Mouse (Mus musculus) WW6 (cell line): Measurements from ENCODE around the gene Fam19a4.
"Not testable (repeated sequence)": the region's sequence is repeated elsewhere in the genome, so short reads cannot be mapped to it uniquely, and the experiment has no call there.

Experiments used
- DNase-seq: peaks from one replicate; pipeline ENCODE4 v3.0.0-alpha.2; 2013; ENCODE audit warnings: low read depth, low spot score

Fam19a4 gene

DNA sequence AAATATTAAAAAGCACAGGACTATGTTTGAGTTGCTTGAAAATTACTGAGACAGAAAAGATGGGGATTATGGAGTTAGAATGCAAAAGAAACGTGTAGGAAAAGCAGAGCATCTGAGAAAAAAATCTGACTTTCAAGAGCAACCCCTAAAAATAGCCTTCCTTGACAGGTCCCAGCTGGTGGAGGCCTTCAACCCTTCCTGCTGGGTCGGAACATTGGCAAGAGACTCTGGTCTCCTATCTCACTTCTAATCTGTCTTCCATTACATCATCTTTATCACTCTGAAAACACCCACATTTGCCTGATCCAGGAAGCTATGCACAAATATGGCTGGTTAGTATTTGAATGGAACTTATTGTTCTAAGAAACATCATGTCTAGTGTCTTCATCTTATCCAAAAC, 115.4 kb downstream of the Fam19a4 start:
- DNase-seq = no peak

DNA sequence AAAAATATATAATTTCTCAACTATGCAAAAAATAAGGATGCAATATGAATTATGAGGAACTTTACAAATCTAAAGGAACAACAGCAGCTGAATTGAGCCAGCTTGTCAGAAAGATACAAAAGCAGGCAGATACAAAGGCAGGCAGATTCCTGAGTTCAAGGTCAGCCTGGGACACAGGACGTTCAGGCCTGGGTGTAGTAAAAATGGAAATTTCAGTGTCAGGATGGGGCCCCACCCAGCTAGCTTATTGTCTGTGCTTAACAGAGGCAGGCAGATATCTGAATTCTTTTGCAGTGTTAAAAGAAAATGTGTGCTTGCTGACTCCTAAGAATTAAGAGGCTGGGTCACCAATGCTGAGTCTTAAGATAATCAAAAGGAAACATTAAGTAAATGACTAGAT, 124.4 kb downstream of the Fam19a4 start:
- no peak for DNase-seq

DNA sequence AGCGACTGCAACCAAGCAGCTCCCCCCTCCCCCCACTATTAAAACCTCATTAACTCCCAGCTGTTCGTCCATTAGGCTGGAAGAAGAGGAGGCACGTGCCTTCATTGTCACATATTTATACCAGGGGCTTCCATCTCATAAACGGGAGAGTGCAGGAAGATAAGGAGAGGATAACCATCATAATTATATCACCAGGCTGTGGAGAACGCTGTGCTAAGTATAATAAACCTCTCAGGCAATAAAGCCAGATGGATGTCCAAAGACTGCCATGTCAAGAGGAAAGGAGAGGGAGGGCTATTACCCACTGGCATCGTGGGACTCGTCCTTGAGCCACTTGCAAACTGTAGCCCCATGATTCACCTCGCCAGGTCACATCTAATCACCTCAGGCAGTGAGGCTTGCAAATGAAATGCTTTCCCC, 151.1 kb downstream of the Fam19a4 start:
- DNase-seq = no peak

DNA sequence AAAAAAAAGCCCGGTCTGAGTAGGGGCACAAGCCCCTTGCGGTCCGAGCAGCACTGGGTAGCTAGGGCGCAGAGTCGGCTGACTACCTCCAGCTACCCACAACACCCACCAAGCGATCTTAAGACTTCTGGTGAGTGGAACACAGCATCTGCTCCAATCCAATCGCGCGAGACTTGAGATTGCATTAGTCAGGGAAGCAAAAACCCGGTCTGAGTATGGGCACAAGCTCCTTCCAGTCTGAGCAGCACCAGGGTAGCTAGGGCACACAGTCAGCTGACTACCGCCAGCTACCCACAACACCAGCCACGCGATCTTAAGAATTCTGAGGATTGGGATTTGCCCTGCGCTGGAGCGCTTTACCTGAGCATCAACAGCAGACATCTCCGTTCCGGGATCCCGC, 183.1 kb downstream of the Fam19a4 start:
- DNase-seq = peak; percentile 26

DNA sequence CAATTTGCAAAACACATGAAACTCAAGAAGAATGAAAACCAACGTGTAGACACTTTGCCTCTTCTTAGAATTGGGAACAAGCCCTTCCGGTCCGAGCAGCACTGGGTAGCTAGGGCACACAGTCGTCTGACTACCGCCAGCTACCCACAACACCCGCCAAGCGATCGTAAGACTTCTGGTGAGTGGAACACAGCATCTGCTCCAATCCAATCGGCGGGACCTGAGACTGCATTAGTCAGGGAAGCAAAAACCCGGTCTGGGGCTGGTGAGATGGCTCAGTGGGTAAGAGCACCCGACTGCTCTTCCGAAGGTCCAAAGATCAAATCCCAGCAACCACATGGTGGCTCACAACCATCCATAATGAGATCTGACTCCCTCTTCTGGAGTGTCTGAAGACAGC, 183.6 kb downstream of the Fam19a4 start:
- DNase-seq = not testable (repeated sequence)

DNA sequence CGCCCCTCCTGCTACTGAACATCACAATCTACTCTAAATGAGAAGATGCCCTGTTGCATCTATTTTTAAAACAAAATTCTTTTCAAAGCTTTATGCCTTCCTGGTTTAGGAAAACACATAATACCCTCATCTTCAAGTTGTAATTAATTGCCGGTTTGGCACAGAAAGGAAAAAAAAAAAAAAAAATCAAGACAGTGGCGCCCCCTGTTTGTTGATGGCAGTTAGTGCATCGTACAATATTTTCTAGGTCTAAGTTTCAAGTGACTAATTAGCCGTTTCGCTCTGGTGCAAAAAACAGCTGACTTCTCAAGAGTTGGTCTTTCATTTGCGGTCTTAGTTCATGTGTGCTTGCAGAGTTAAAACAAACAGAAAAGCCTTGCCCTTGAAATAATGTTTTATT, 207.1 kb downstream of the Fam19a4 start:
- DNase-seq = no peak

DNA sequence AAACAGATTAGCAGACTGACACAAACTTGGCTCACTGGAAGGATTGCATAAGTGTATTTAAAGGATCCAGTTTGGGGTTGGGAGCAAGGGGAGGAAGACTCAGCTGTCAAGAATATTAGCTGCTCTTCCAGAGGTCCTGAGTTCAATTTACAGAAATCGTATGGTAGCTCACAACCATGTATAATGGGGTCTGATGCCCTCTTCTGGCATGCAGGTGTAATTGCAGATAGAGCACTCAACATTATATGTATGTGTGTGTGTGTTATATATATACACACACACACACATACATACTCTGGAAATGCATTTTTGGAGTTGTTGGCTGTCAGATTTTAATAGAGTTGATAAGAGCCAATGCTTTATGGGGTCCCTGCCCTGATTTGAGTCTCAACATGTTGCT, 216.3 kb downstream of the Fam19a4 start:
- no peak for DNase-seq

DNA sequence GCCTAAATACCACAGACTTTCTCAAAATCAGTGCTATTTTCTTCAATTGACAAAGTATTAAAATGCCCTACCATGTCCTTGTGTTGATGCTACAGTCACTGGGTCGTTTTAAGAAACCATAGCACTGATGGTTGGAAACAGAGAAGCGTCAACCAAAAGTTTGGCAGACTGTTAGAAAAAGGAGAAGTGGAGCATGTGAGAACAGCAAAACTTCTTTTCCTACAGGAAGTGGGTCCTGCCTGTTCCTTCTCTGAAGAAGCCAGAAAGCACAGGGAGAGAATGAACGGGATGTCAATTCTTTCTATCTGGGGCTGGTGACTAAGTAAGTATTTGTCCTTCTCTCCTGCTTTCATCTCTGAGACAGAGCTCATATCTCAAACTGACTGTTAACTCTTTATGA, 219.6 kb downstream of the Fam19a4 start:
- DNase-seq = no peak

DNA sequence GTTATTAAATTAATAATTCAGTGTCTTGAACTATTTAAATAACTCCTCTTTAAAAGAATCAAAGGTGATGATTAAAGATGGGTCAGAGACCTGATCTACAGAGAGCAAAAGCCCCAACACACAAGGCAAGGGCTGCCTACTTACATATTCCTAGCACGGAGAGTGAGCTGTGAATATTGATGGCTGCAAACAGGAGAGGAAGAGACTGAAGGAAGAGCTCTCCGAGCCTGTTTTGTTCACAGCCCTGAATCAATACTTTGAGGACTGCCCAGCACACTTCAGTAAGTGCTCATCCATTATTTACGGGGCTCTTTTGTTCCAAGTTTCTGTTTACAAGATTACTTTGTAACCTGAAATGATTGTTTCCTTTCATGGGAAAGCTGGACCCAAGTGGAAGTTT, 233.6 kb downstream of the Fam19a4 start:
- no peak for DNase-seq

DNA sequence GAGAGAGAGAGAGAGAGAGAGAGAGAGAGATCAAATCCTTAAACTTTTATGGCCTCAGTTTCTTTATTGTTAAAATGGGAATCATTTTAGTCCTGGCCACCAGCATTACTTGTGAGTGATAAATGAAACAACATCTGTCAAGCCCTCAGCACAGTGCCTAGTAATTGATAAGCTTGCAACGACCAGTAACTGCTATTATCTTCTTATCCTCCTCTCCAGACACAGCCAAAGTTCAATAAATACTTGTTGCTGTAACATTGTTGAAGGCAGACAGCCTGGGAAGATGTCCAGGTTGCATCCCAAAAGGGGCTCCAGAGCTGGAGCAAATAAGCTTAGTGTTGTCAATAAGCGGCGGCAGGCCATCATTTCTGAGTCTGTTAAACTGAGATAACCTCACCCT, 257.2 kb downstream of the Fam19a4 start:
- no peak for DNase-seq

DNA sequence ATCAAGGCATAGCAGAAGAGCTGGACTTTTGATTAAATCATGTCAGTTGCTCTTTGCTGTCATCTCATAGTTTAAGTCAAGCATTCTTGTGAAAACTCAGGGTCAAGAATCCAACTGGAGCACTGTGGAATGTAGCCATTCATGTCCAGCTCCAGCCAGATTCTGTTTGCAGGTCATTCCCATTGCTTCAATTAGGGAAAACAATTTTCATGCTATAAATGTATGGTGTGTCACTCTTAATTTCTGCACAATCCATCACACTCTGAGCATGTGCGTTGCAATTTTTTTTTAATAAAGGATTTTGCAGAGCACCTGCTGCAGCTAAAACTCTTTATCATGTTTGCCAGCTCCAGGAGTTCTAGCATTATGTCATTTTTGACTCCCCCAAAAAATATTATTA, 261.5 kb downstream of the Fam19a4 start:
- no peak for DNase-seq

DNA sequence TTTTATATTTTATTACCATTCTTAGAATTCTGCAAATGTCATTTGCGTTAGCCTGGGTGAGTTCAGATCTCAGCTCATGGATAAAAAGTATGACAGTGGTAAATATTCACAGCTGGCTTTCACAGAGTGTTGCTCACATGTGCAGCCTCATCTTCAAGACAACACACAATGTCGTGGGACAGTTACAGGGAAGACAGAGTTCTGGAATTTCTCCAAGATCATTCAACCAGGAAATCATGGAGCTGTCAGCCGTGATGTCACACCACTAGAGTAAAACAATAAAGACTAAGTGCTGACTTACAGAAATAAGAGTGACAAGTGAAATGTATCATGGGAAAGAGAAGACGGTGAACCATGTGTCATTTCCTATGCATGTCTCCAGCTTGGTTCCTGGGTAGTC, 262.8 kb downstream of the Fam19a4 start:
- DNase-seq = no peak
